8 mouse cellular contexts compared by ENCODE assay signal in the genomic region with DNA sequence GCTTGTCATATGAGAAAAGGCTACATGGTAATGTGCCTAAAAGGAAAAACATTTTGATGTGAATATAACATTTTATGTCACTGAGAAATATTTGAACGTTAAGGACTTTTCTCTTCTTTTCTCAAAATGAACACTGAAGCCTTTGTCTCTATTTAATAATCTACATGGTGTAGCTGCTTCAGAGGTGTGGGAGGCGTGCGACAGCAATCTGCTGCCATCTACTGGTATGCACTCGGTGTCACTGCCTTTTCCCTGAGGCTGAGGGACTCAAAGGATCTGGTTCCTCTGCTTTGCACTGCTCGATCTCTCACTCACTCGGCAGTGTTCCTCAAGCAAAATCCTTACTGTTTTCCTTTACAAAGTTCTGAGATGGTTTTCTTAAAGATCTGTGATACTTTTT. TPM values are rescaled to one million over a fixed set of nuclear protein-coding genes. Genes with fewer than 3 reads are reported as not detected.
DNase-seq lines count a peak whose midpoint lies in the region; ATAC-seq and TF ChIP-seq lines count a peak whose summit lies in the region.

No protein-coding gene starts in this region.

- no peak overlapping the region for H3K4me2 ChIP-seq in embryonic facial prominence, embryonic 12.5 days (replicated peaks)
- H3K4me2 ChIP-seq in limb, embryonic 11.5 days (ENCODE audit: low read depth, severe bottlenecking) = no peak overlapping the region

- H3K27me3 ChIP-seq in embryonic facial prominence, embryonic 12.5 days = no peaks in the 10 kb centered on the region
- H3K27me3 ChIP-seq in kidney, adult 2 months (replicated peaks; ENCODE audit: control insufficient read depth, insufficient read depth, low read length) = no peaks in the 10 kb centered on the region
- no peaks in the 10 kb centered on the region for H3K27me3 ChIP-seq in limb, embryonic 11.5 days (ENCODE audit: control insufficient read depth, insufficient read depth, low read length)

- H3K9ac ChIP-seq in embryonic facial prominence, embryonic 12.5 days = no peak overlapping the region
- no peak overlapping the region for H3K9ac ChIP-seq in limb, embryonic 11.5 days (ENCODE audit: low read length)

- H3K4me3 ChIP-seq in embryonic facial prominence, embryonic 12.5 days = no peak overlapping the region
- H3K4me3 ChIP-seq in kidney, adult 2 months (ENCODE audit: insufficient read depth, low read depth, low read length) = no peak overlapping the region
- no peak overlapping the region for H3K4me3 ChIP-seq in limb, embryonic 11.5 days (ENCODE audit: low read depth, low read length)

- peak; percentile 100 for TF ChIP-seq CTCF in kidney, adult 2 months (conservative IDR thresholded peaks at IDR 0.05; ENCODE audit: insufficient read depth, insufficient read length, low read depth, low read length)

- H3K27ac ChIP-seq in embryonic facial prominence, embryonic 12.5 days = no peak overlapping the region
- no peak overlapping the region for H3K27ac ChIP-seq in kidney, adult 2 months (ENCODE audit: insufficient read depth, low read depth, low read length)
- H3K27ac ChIP-seq in limb, embryonic 11.5 days (replicated peaks; ENCODE audit: low read depth, low read length) = no peak overlapping the region

- DNase-seq in B cell, adult 2 months = peak; percentile 71 to 72
- DNase-seq in adrenal gland, postnatal 25 days = peak; percentile 71
- peak; percentile 60 to 76 for DNase-seq in heart, adult 18-20 months
- peak; percentile 80 for DNase-seq in kidney, adult 2 months
- peak; percentile 82 for DNase-seq in limb, embryonic 11.5 days (ENCODE audit: low spot score)
- peak; percentile 34 to 57 for DNase-seq in spleen, postnatal 36 days (ENCODE audit: low spot score in 2 of 2)

- peak; percentile 87 for ATAC-seq in embryonic facial prominence, embryonic 12.5 days (ENCODE audit: insufficient number of reproducible peaks, insufficient read depth, low FRiP score, low TSS enrichment)
- no peak for ATAC-seq in limb, embryonic 11.5 days (ENCODE audit: insufficient number of reproducible peaks, low FRiP score, low TSS enrichment, low read depth)
- 0 out of 2 replicates have a peak, but pooled peaks have one; percentile 56 for ATAC-seq in monocyte, adult 5-6 weeks (replicated peaks; ENCODE audit: insufficient number of reproducible peaks, low FRiP score, low TSS enrichment, poor library complexity, severe bottlenecking)

- H3K36me3 ChIP-seq in embryonic facial prominence, embryonic 12.5 days = no peaks in the 10 kb centered on the region
- H3K36me3 ChIP-seq in kidney, adult 2 months (ENCODE audit: control insufficient read depth, insufficient read depth, low read length) = no peaks in the 10 kb centered on the region
- no peaks in the 10 kb centered on the region for H3K36me3 ChIP-seq in limb, embryonic 11.5 days (ENCODE audit: control insufficient read depth, insufficient read depth, low read length)

- TF ChIP-seq POLR2A in kidney, adult 2 months (IDR thresholded peaks at IDR 0.05; ENCODE audit: low read depth, low read length) = no peak

- WGBS in embryonic facial prominence, embryonic 12.5 days = under 1% methylated on average over 6 of the region's 6 CpGs
- 2% methylated on average over 6 of the region's 6 CpGs for WGBS in kidney, adult 2 months
- WGBS in limb, embryonic 11.5 days = 4% methylated on average over 6 of the region's 6 CpGs

- 0 out of 2 replicates have a peak, but pooled peaks cover 3% of the 10 kb centered on the region for H3K4me1 ChIP-seq in embryonic facial prominence, embryonic 12.5 days
- no peaks in the 10 kb centered on the region for H3K4me1 ChIP-seq in kidney, adult 2 months (ENCODE audit: control insufficient read depth, insufficient read depth, low read length)
- 0 out of 2 replicates have a peak, but pooled peaks cover 5% of the 10 kb centered on the region for H3K4me1 ChIP-seq in limb, embryonic 11.5 days (ENCODE audit: control insufficient read depth, insufficient read depth, low read length)

- H3K9me3 ChIP-seq in embryonic facial prominence, embryonic 12.5 days = no peaks in the 10 kb centered on the region
- no peaks in the 10 kb centered on the region for H3K9me3 ChIP-seq in limb, embryonic 11.5 days (ENCODE audit: control insufficient read depth, low read length)

RNA-seq across cellular contexts. Expression of a gene that starts 37.4 kb away (rescaled TPM):
- 44.9 and 60.4 TPM in 2 replicates for total RNA-seq in adrenal gland, postnatal 25 days (2021)
- polyA plus RNA-seq in embryonic facial prominence, embryonic 12.5 days (2016; fragmentation: Nextera tagmentation; extraction: Ambion mirVana) = 9.4 and 10.5 TPM in 2 replicates
- total RNA-seq in heart, adult 18-20 months (2021) = 10 to 100 TPM; 24.9 to 25.7 TPM
- 251 and 255 TPM in 2 replicates for polyA plus RNA-seq in kidney, adult 2 months (2012; rRNA removed)
- 8.5 and 10.5 TPM in 2 replicates for polyA plus RNA-seq in limb, embryonic 11.5 days (2014; fragmentation: Nextera tagmentation; extraction: Ambion mirVana)
- total RNA-seq in monocyte, adult 5-6 weeks (2017) = 0.75 to 6.5 TPM (median 5.6 TPM) in 3 replicates
